Comparison of ENCODE assay signal across 20 mouse cellular contexts in the genomic region with DNA sequence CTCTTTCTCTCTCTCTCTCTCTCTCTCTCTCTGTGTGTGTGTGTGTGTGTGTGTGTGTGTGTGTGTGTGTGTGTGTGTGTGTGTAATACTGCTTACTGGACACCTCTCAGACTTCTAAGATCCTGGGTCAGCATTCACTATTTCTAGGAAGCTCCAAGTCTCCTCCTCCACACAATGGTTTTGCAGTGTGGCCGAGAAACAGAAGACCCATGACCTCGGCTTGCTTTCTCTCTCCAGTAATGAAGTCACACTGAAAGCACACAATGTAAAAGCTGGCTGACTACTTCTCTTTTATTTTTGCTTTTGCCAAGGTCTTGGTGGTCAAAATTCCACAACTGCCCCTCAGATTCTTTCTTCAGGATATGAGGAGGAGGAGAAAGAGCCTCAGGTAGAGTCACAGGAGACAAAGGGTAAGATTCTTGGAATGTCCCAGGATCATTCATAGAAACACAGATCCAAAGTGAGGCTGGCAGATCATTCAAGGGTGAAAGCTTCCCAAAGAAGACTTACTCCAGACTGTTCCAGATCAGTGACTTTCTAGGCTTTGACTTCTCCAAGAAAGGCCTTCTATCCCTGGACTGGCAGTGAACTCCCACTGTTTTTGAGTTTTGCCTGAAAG.
DNase-seq lines count a peak whose midpoint lies in the region; ATAC-seq and TF ChIP-seq lines count a peak whose summit lies in the region.
"Had no signal": no experiment of that assay in that cellular context is flagged by ENCODE, and none has a peak within 500 bp of the region (broad histone marks: within the 10 kb centered on the region; RNA-seq: fewer than 3 reads in every experiment).

No protein-coding gene starts in this region.

- H3K9me3 ChIP-seq in lung, postnatal 0 days (ENCODE audit: low read length), result no peaks in the 10 kb centered on the region
- no peaks in the 10 kb centered on the region for H3K9me3 ChIP-seq in kidney, embryonic 14.5 days (ENCODE audit: control insufficient read depth, low read length)
- no peaks in the 10 kb centered on the region for H3K9me3 ChIP-seq in forebrain, embryonic 16.5 days (ENCODE audit: control insufficient read depth, low read length)
- H3K9me3 ChIP-seq: hindbrain, embryonic 15.5 days; intestine, embryonic 15.5 days; limb, embryonic 12.5 days; liver, embryonic 12.5 days; midbrain, embryonic 10.5 days had no signal

- no peak overlapping the region for H3K4me3 ChIP-seq in lung, postnatal 0 days (ENCODE audit: low read depth, low read length)
- no peak overlapping the region for H3K4me3 ChIP-seq in kidney, embryonic 14.5 days (ENCODE audit: low read length)
- no peak overlapping the region for H3K4me3 ChIP-seq in forebrain, embryonic 16.5 days (replicated peaks; ENCODE audit: low read length)
- H3K4me3 ChIP-seq: hindbrain, embryonic 15.5 days; intestine, embryonic 15.5 days; limb, embryonic 12.5 days; liver, embryonic 12.5 days; midbrain, embryonic 10.5 days had no signal

- H3K27me3 ChIP-seq in lung, postnatal 0 days (replicated peaks; ENCODE audit: insufficient read depth, low read length), result no peaks in the 10 kb centered on the region
- no peaks in the 10 kb centered on the region for H3K27me3 ChIP-seq in kidney, embryonic 14.5 days (ENCODE audit: control insufficient read depth, insufficient read depth, low read length)
- no peaks in the 10 kb centered on the region for H3K27me3 ChIP-seq in forebrain, embryonic 16.5 days (replicated peaks; ENCODE audit: control insufficient read depth, insufficient read depth, low read length)
- H3K27me3 ChIP-seq: hindbrain, embryonic 15.5 days; intestine, embryonic 15.5 days; limb, embryonic 12.5 days; liver, embryonic 12.5 days had no signal

- H3K27ac ChIP-seq in lung, postnatal 0 days (ENCODE audit: low read length), result no peak overlapping the region; the same call in 1 of the 2 replicates
- H3K27ac ChIP-seq in kidney, embryonic 14.5 days (ENCODE audit: low read depth, low read length), result 0 out of 2 replicates have a peak overlapping the region, but pooled peaks have one; percentile 8
- no peak overlapping the region for H3K27ac ChIP-seq in forebrain, embryonic 16.5 days (ENCODE audit: low read length)
- H3K27ac ChIP-seq: hindbrain, embryonic 15.5 days; intestine, embryonic 15.5 days; limb, embryonic 12.5 days; liver, embryonic 12.5 days; midbrain, embryonic 10.5 days; stomach, postnatal 0 days had no signal

- peak; percentile 17 for DNase-seq in lung, postnatal 0 days (ENCODE audit: low spot score)
- DNase-seq in lung, postnatal 25 days (ENCODE audit: low spot score), result no peak
- DNase-seq in kidney, adult 11 months, result peak; percentile 36
- DNase-seq in kidney, postnatal 36 days, result peak; percentile 39 to 67
- no peak for DNase-seq in layer of hippocampus, adult 9-10 months (ENCODE audit: low spot score)
- DNase-seq: adrenal gland, postnatal 25 days; cerebellum, adult 11-12 months; cerebellum, postnatal 14 days; embryo, embryonic 11 days; heart, postnatal 4 days; retina, postnatal 1 day; thymus, postnatal 14 days had no signal

- TF ChIP-seq EP300 in lung, postnatal 0 days (IDR thresholded peaks at IDR 0.05), result no peak

- TF ChIP-seq CTCF in lung, postnatal 0 days (IDR thresholded peaks at IDR 0.05), result no peak

- no peak overlapping the region for H3K4me2 ChIP-seq in lung, postnatal 0 days (replicated peaks; ENCODE audit: low read depth, low read length)
- H3K4me2 ChIP-seq in kidney, embryonic 14.5 days (replicated peaks; ENCODE audit: low read depth, low read length), result no peak overlapping the region
- H3K4me2 ChIP-seq in forebrain, embryonic 16.5 days (ENCODE audit: low read length), result no peak overlapping the region
- H3K4me2 ChIP-seq: hindbrain, embryonic 15.5 days; intestine, embryonic 15.5 days; limb, embryonic 12.5 days; liver, embryonic 12.5 days had no signal

- H3K36me3 ChIP-seq in lung, postnatal 0 days (ENCODE audit: insufficient read depth, low read length), result no peaks in the 10 kb centered on the region
- no peaks in the 10 kb centered on the region for H3K36me3 ChIP-seq in kidney, embryonic 14.5 days (ENCODE audit: control insufficient read depth, insufficient read depth, low read length)
- no peaks in the 10 kb centered on the region for H3K36me3 ChIP-seq in forebrain, embryonic 16.5 days (ENCODE audit: control insufficient read depth, insufficient read depth)
- H3K36me3 ChIP-seq: hindbrain, embryonic 15.5 days; intestine, embryonic 15.5 days; limb, embryonic 12.5 days; liver, embryonic 12.5 days; midbrain, embryonic 10.5 days had no signal

- WGBS in lung, postnatal 0 days, result 49% methylated on average over 2 of the region's 2 CpGs
- WGBS in kidney, embryonic 14.5 days, result 35% methylated on average over 2 of the region's 2 CpGs
- WGBS in forebrain, embryonic 16.5 days, result 54% methylated on average over 2 of the region's 2 CpGs

- H3K4me1 ChIP-seq in lung, postnatal 0 days (ENCODE audit: insufficient read depth, low read depth, low read length), result peaks cover 4% of the 10 kb centered on the region; the same call in 1 of the 2 replicates
- peaks cover 11% of the 10 kb centered on the region; the same call in 1 of the 2 replicates for H3K4me1 ChIP-seq in kidney, embryonic 14.5 days (ENCODE audit: control insufficient read depth, insufficient read depth, low read length)
- no peaks in the 10 kb centered on the region for H3K4me1 ChIP-seq in forebrain, embryonic 16.5 days (replicated peaks; ENCODE audit: control insufficient read depth, insufficient read depth, low read length)
- H3K4me1 ChIP-seq: liver, embryonic 12.5 days had no signal

- H3K9ac ChIP-seq in lung, postnatal 0 days (replicated peaks; ENCODE audit: low read depth), result no peak overlapping the region
- no peak overlapping the region for H3K9ac ChIP-seq in kidney, embryonic 14.5 days (ENCODE audit: low read depth, low read length)
- no peak overlapping the region for H3K9ac ChIP-seq in forebrain, embryonic 16.5 days (replicated peaks; ENCODE audit: low read depth, low read length)
- H3K9ac ChIP-seq: hindbrain, embryonic 15.5 days; intestine, embryonic 15.5 days; limb, embryonic 12.5 days; liver, embryonic 12.5 days had no signal

- ATAC-seq in lung, postnatal 0 days, result no peak
- no peak for ATAC-seq in kidney, embryonic 14.5 days (ENCODE audit: low FRiP score, low TSS enrichment)
- ATAC-seq in forebrain, embryonic 16.5 days, result no peak
- ATAC-seq: intestine, embryonic 15.5 days; liver, embryonic 12.5 days had no signal

Comparison
In these comparisons a context has a peak if more than half of its experiments do, and no peak if none do; other contexts are left out.
1. DNase-seq: peak in lung, postnatal 0 days (single experiment), kidney, adult 11 months (single experiment) and kidney, postnatal 36 days (2 of 2); none in lung, postnatal 25 days (single experiment) and layer of hippocampus, adult 9-10 months (single experiment).